Mouse (Mus musculus) cerebellum, adult 8-10 months (tissue): ENCODE measurements around the gene Tmeff2.

Experiments
- DNase-seq: peaks from one replicate; pipeline ENCODE4 v3.0.0; 2022

Gene Tmeff2

DNA sequence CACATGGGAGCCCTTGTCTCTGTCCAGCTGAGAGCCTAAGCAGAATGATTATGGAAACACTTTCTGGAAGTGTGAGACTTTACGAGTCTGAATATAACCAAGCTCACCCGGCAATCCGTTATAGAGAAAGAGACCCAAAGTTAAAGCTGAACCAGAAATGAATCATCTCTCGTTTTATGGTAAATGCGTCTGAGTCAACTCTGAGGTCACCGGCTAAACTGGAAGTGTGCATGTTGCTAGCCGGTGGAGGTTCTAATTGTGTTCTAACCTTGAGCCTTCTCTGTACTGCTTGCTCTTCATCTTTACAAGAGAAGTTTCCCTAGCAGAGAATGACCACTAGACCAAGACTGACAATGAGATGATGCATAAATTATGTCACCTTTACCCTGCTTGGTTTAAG is 316.8 kb downstream of the Tmeff2 start:
- no peak for DNase-seq

DNA sequence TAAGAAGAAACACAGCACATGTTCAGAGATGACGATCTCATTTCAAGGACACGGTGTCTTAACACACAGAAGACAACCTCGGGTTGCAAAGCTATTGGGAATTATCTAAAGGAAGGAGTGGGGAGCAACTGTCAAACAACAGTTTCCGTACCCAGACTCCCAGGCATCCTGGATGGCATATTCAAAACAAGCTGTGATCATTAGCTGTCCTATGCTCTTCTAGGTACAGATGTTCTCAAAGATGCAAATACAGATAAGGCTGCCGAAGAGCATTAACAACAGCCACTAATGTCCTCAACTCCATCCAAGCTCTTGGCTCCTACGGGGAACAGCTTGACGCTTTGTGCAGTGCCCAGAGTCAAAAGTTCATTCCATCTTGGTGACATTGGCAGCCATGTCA is 324.7 kb downstream of the Tmeff2 start:
- DNase-seq, result no peak
